Mouse (Mus musculus): ENCODE results near the gene Hcrt. TPM values are rescaled to one million over a fixed set of nuclear protein-coding genes. Genes with fewer than 3 reads are reported as not detected.
A peak's percentile ranks its signal among the peaks of the same experiment; 100 is the strongest.

The Hcrt gene
- total and polyA plus RNA-seq, 2 experiments from 2014 or later: not detected

GRCm38 (mm10) chr11:100711783-100712615, 50.7 kb downstream of the Hcrt start, which contains the start of gene Kat2a:
Gene Kat2a (minus strand): TSS chr11:100712465.
- H3K4me2 ChIP-seq (ENCODE audit: low read depth, low read length): peak within 1 kb of the TSS; percentile 91
- H3K9ac ChIP-seq (replicated peaks; ENCODE audit: low read depth, low read length): peak within 1 kb of the TSS; percentile 73
- no peaks in the 10 kb centered on the region for H3K27me3 ChIP-seq (ENCODE audit: control insufficient read depth, insufficient read depth, low read length)
- peaks cover 44% of the 10 kb centered on the region for H3K36me3 ChIP-seq (replicated peaks; ENCODE audit: control insufficient read depth, insufficient read depth, low read length)
- ATAC-seq (ENCODE audit: insufficient read depth, low read depth): peak; percentile 87
- peak within 1 kb of the TSS; percentile 76 for H3K4me3 ChIP-seq (ENCODE audit: low read depth, low read length)
- DNase-seq (ENCODE audit: low spot score): peak; percentile 73
- TF ChIP-seq CTCF (IDR thresholded peaks at IDR 0.05; ENCODE audit: low read depth) (no peak), EP300 (IDR thresholded peaks at IDR 0.05; ENCODE audit: low read depth) (no peak)
- peak within 1 kb of the TSS; percentile 46; the same call in 1 of the 2 replicates for H3K27ac ChIP-seq (ENCODE audit: low read depth)
- H3K4me1 ChIP-seq (ENCODE audit: control insufficient read depth, insufficient read depth): peaks cover 15% of the 10 kb centered on the region
- H3K9me3 ChIP-seq (replicated peaks; ENCODE audit: control insufficient read depth, low read length): no peaks in the 10 kb centered on the region
- WGBS: 3% methylated on average over 48 of the region's 48 CpGs

Other genes with a start within 250 kb of the Hcrt start
- 68.4 and 75.6 TPM in 2 replicates for gene Acly, start 234.9 kb downstream of the Hcrt start, total RNA-seq (2014; rRNA removed; ENCODE audit: low replicate concordance)
- gene Acly, start 234.9 kb downstream of the Hcrt start, polyA plus RNA-seq (2015; fragmentation: Nextera tagmentation; extraction: Ambion mirVana): 32.3 and 35.5 TPM in 2 replicates
- gene Ttc25, start 217.3 kb downstream of the Hcrt start, total RNA-seq (2014; rRNA removed; ENCODE audit: low replicate concordance): 0.23 and 0.39 TPM in 2 replicates
- 0.37 TPM in 2 replicates for gene Ttc25, start 217.3 kb downstream of the Hcrt start, polyA plus RNA-seq (2015; fragmentation: Nextera tagmentation; extraction: Ambion mirVana)
- 10.8 and 28.3 TPM in 2 replicates for gene Cnp, start 188.0 kb downstream of the Hcrt start, total RNA-seq (2014; rRNA removed; ENCODE audit: low replicate concordance)
- 11.5 and 12.4 TPM in 2 replicates for gene Cnp, start 188.0 kb downstream of the Hcrt start, polyA plus RNA-seq (2015; fragmentation: Nextera tagmentation; extraction: Ambion mirVana)
- 113 and 134 TPM in 2 replicates for gene Nkiras2, start 143.7 kb downstream of the Hcrt start, total RNA-seq (2014; rRNA removed; ENCODE audit: low replicate concordance)
- gene Nkiras2, start 143.7 kb downstream of the Hcrt start, polyA plus RNA-seq (2015; fragmentation: Nextera tagmentation; extraction: Ambion mirVana): 77.4 and 79.7 TPM in 2 replicates
- 82.2 and 98.5 TPM in 2 replicates for gene Dnajc7, start 142.8 kb downstream of the Hcrt start, total RNA-seq (2014; rRNA removed; ENCODE audit: low replicate concordance)
- gene Dnajc7, start 142.8 kb downstream of the Hcrt start, polyA plus RNA-seq (2015; fragmentation: Nextera tagmentation; extraction: Ambion mirVana): 163 and 173 TPM in 2 replicates
- gene Zfp385c, start 70.5 kb downstream of the Hcrt start, total RNA-seq (2014; rRNA removed; ENCODE audit: low replicate concordance): not detected in 2 replicates
- gene Zfp385c, start 70.5 kb downstream of the Hcrt start, polyA plus RNA-seq (2015; fragmentation: Nextera tagmentation; extraction: Ambion mirVana): 0.25 and 0.40 TPM in 2 replicates
- gene Dhx58, start 58.7 kb downstream of the Hcrt start, total RNA-seq (2014; rRNA removed; ENCODE audit: low replicate concordance): 3.6 and 9.1 TPM in 2 replicates
- 1.3 and 1.4 TPM in 2 replicates for gene Dhx58, start 58.7 kb downstream of the Hcrt start, polyA plus RNA-seq (2015; fragmentation: Nextera tagmentation; extraction: Ambion mirVana)
- gene Kat2a, start 50.5 kb downstream of the Hcrt start, total RNA-seq (2014; rRNA removed; ENCODE audit: low replicate concordance): 15.2 and 17.6 TPM in 2 replicates
- gene Kat2a, start 50.5 kb downstream of the Hcrt start, polyA plus RNA-seq (2015; fragmentation: Nextera tagmentation; extraction: Ambion mirVana): 15.8 and 16.1 TPM in 2 replicates
- gene Hspb9, start 49.1 kb downstream of the Hcrt start, total RNA-seq (2014; rRNA removed; ENCODE audit: low replicate concordance): not detected in 2 replicates
- gene Hspb9, start 49.1 kb downstream of the Hcrt start, polyA plus RNA-seq (2015; fragmentation: Nextera tagmentation; extraction: Ambion mirVana): 0.22 TPM in 1 of 2 replicates, not detected in the other
- gene Rab5c, start 24.7 kb downstream of the Hcrt start, total RNA-seq (2014; rRNA removed; ENCODE audit: low replicate concordance): 99.1 and 117 TPM in 2 replicates
- gene Rab5c, start 24.7 kb downstream of the Hcrt start, polyA plus RNA-seq (2015; fragmentation: Nextera tagmentation; extraction: Ambion mirVana): 11.0 and 12.0 TPM in 2 replicates
- gene Kcnh4, start 3.0 kb downstream of the Hcrt start, total RNA-seq (2014; rRNA removed; ENCODE audit: low replicate concordance): not detected in 2 replicates
- gene Kcnh4, start 3.0 kb downstream of the Hcrt start, polyA plus RNA-seq (2015; fragmentation: Nextera tagmentation; extraction: Ambion mirVana): not detected in 2 replicates
- 8.2 and 13.0 TPM in 2 replicates for gene Ghdc, start 8.0 kb upstream of the Hcrt start, total RNA-seq (2014; rRNA removed; ENCODE audit: low replicate concordance)
- 6.8 and 7.0 TPM in 2 replicates for gene Ghdc, start 8.0 kb upstream of the Hcrt start, polyA plus RNA-seq (2015; fragmentation: Nextera tagmentation; extraction: Ambion mirVana)
- 29.2 and 48.2 TPM in 2 replicates for gene Stat5b, start 87.8 kb upstream of the Hcrt start, total RNA-seq (2014; rRNA removed; ENCODE audit: low replicate concordance)
- gene Stat5b, start 87.8 kb upstream of the Hcrt start, polyA plus RNA-seq (2015; fragmentation: Nextera tagmentation; extraction: Ambion mirVana): 22.5 and 23.3 TPM in 2 replicates
- 12.6 and 21.3 TPM in 2 replicates for gene Stat5a, start 96.4 kb upstream of the Hcrt start, total RNA-seq (2014; rRNA removed; ENCODE audit: low replicate concordance)
- gene Stat5a, start 96.4 kb upstream of the Hcrt start, polyA plus RNA-seq (2015; fragmentation: Nextera tagmentation; extraction: Ambion mirVana): 9.6 and 11.7 TPM in 2 replicates
- 105 and 128 TPM in 2 replicates for gene Stat3, start 176.6 kb upstream of the Hcrt start, total RNA-seq (2014; rRNA removed; ENCODE audit: low replicate concordance)
- gene Stat3, start 176.6 kb upstream of the Hcrt start, polyA plus RNA-seq (2015; fragmentation: Nextera tagmentation; extraction: Ambion mirVana): 53.5 and 65.7 TPM in 2 replicates
- 274 and 305 TPM in 2 replicates for gene Cavin1, start 208.0 kb upstream of the Hcrt start, total RNA-seq (2014; rRNA removed; ENCODE audit: low replicate concordance)
- 401 and 442 TPM in 2 replicates for gene Cavin1, start 208.0 kb upstream of the Hcrt start, polyA plus RNA-seq (2015; fragmentation: Nextera tagmentation; extraction: Ambion mirVana)
- gene Atp6v0a1, start 246.5 kb upstream of the Hcrt start, total RNA-seq (2014; rRNA removed; ENCODE audit: low replicate concordance): 57.0 and 57.1 TPM in 2 replicates
- gene Atp6v0a1, start 246.5 kb upstream of the Hcrt start, polyA plus RNA-seq (2015; fragmentation: Nextera tagmentation; extraction: Ambion mirVana): 49.2 and 50.3 TPM in 2 replicates